In the genomic region with DNA sequence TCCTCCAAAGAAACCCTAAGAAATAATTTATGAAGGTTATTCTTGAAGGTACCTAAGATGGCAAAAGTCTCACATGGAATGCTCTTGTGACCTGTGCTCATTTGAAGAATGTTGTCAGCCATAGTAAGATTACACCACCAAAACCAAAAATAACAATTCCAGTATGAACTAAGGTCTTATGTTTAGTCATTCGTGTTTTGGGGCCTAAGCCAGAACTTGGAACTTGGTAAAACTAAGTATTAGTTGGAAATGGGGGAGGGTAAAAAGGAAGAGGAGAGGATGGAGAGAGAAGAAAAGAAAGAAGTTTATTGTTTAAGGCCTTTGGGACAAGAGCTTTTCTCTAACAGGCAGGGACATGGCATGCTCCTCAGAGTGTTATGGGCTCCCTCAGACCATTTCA, we compare ENCODE assay signal across 14 mouse cellular contexts.
DNase-seq lines count a peak whose midpoint lies in the region.
"Had no signal": no experiment of that assay in that cellular context is flagged by ENCODE, and none has a peak within 500 bp of the region (broad histone marks: within the 10 kb centered on the region; RNA-seq: fewer than 3 reads in every experiment).

No protein-coding gene starts in this region.

- DNase-seq in 3T3-L1 (ENCODE audit: low read depth, low spot score): peak; percentile 61
- peak; percentile 16 for DNase-seq in adipocyte (ENCODE audit: low spot score)
- peak; percentile 36 for DNase-seq in fibroblast of lung, adult 2 months (ENCODE audit: low read depth)
- DNase-seq in adrenal gland, adult (ENCODE audit: inconsistent age in 2 of 2, low spot score in 1 of 2): no peak
- DNase-seq in lung, postnatal 4 days: no peak
- DNase-seq: adrenal gland, adult 8-10 months; adrenal gland, postnatal 14 days; adrenal gland, postnatal 36 days; cerebellum, adult 11-12 months; cerebellum, adult 2 months; cerebellum, adult 9-10 months; cerebellum, postnatal 10 days; cerebellum, postnatal 25 days; forebrain, postnatal 0 days had no signal

Comparison
In these comparisons a context has a peak if more than half of its experiments do, and no peak if none do; other contexts are left out.
1. DNase-seq: peak in 3T3-L1 (single experiment), adipocyte (single experiment) and fibroblast of lung, adult 2 months (single experiment); none in adrenal gland, adult (0 of 2) and lung, postnatal 4 days (0 of 2).